Mouse (Mus musculus): ENCODE measurements around the gene Tyk2.

GRCm38 (mm10) chr9:21062928-21063327, 68.1 kb downstream of the Tyk2 start:
- TF ChIP-seq CHD2 (IDR thresholded peaks at IDR 0.05; ENCODE audit: low read depth, low read length), result no peak
- TF ChIP-seq ZNF384 (IDR thresholded peaks at IDR 0.05; ENCODE audit: low read depth, low read length), result no peak
- no peak for TF ChIP-seq MAFK (IDR thresholded peaks at IDR 0.05; ENCODE audit: insufficient read depth, low read depth, low read length)
- TF ChIP-seq HCFC1 (IDR thresholded peaks at IDR 0.05; ENCODE audit: borderline replicate concordance, insufficient read depth, low read length), result no peak
